Mouse (Mus musculus): ENCODE data around the gene Gprin3.
"Not testable (repeated sequence)": the region's sequence is repeated elsewhere in the genome, so short reads cannot be mapped to it uniquely, and the experiment has no call there.

The Gprin3 gene

DNA sequence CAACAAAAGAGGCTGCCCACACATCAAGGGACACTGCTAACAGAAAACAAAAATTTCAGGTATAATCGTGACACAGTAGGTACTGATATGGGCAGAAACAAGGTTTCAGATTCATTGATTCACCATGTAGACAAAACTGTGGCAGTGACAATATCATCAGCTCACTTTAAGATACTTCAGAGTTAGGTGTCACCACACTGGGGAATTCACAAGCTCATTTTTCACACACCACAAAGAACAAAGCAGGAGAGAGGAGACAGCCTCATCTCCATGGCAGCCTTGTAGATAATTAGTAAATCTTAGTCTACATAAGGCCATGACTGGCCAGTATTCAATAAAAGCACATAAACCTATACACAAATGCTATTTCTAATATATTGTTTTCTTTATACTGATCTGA lies 77.4 kb downstream of the Gprin3 start:
- DNase-seq (ENCODE audit: low read depth, low spot score), result no peak

DNA sequence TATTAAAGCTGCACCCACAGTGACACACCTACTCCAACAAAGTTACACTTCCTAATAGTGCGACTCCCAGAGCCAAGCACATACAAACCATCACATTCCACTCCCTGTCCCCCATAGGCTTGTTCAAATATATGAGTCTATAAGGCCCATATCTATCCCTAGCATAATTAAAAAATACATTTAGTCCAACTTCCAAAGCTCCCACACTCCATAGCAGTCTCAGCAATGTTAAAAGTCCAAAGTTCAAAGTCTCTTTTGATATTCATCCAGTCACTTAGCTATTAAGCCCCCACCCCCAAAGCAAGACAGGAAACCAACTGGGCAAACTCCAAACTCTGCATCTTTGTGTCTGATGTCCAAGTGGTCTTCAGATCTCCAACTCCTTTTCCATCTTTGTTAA lies 84.9 kb downstream of the Gprin3 start:
- DNase-seq (ENCODE audit: low read depth, low spot score), result no peak

DNA sequence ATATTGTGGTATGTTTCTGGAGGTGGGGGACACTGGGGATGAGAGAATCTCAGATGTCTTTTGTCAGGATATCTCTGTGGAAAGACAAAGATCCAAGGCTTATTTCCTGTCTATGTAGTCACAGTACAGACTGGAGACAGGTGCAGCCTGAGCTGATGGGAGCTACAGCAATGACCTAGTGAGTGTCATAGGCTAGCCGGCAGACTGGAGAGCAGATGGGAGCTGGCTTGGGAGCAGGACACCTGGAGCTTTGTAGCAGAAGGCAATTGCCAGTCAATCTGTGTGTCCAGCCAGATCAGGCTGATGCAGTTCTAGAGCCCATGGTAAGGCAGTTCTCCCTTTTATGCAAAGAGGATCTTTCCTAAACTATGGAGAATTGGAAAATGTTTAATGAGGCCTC lies 97.8 kb downstream of the Gprin3 start:
- no peak for DNase-seq (ENCODE audit: low read depth, low spot score)

DNA sequence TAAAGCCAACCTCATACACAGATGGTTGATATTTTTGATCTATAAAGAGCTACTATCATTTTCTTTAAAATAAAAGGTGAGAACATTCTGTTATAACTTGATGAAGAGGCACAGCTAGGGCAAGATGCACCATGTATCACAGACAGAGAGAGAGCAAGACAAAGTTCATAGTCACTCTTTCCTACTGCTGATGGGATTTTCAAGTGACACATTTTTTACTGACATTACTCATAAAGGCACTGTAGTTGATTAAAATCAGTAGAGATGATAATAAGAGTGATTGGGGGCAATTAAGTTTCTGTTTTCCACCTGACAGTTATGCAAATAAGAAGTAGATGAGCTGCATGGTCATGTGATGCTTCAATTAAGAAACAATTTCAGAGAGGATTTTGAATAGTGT lies 110.2 kb downstream of the Gprin3 start:
- DNase-seq (ENCODE audit: low read depth, low spot score), result no peak

DNA sequence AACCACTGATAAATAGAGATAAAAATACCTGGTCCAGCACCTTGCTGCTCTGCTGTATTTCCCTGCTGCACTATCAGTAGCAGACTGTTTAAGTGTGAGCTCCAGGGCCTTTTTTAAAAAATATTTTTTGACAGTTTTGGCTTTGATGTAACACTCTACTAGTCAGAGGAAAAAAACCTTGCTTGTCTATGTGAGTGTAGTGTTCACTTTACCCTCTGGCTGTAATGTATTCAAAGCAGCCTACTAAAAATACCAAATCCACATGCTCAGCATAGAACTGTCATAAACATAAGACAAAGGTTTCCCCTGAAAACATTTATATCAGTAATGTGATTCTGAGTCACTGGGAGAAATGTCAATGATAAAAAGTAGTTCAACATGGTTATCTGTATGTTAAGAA lies 111.0 kb downstream of the Gprin3 start:
- no peak for DNase-seq (ENCODE audit: low read depth, low spot score)

DNA sequence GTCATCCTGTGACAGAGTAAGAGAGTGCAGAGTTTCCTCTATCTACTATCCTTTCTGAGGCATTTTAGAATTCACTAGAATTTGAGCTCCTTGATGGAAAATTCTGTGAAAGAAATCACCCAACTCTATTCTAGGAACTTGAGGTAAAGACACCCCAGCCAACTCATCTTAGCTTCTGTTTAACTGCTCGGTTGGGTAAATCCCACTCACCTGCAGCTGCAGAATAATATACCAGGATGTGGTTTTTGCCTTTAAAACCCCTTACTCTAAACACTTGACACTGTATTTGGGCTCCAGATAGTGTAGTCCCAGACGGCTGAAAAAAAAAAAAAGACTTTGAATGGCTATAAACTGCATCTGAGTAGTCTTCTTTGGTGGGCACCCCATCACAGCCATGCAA lies 112.9 kb downstream of the Gprin3 start:
- DNase-seq (ENCODE audit: low read depth, low spot score), result no peak

DNA sequence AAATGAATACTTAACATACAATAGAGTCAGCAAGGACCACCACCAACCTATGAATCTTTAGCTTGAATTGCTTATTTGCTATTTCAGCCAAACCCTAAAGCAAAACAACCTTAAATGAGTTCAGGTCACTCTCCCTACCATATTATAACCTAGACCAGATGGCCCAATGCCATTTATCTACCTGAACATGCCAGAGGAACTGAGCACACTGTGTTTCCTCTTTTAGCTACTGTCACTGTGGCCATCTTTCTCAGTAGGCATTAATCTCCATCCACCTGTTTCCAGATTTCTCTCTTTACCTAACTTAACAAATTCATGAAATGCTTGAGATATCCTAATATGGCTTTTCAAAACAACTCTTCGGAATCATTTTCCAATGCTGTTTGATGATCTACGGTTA lies 114.9 kb downstream of the Gprin3 start:
- no peak for DNase-seq (ENCODE audit: low read depth, low spot score)

DNA sequence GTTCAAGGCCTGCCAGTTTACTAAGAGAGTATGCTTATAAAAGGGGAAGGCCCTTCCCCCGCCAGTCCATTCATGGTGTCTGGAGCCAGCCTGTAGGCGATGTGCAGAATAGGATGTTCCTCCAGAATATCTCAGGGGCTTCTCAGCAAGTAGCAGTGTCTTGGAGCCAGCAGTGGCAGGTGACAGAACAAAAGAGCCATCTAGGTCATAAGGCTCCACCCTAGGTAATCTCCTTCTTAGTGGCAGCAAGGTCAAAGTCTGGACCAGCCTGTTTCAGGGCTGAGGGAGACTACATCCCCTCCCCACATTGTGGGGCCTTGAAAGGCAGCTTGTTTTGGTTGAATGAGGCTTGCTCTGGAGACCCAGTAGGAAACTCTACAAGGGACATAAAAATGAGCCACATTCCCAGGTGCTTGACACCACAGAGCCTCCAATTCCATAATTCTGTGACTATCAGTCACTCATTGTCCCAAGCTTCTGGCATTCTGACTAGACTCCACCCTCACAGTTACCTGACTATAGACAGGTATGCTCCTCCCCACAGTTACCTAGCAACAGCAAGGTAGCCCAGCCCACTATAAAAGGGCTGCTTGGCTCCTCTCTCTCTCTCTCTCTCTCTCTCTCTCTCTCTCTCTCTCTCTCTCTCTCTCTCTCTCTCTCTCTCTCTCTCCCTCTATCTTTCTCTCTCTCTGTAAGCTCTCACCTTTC lies 121.7 kb downstream of the Gprin3 start:
- DNase-seq (ENCODE audit: low read depth, low spot score), result not testable (repeated sequence)

DNA sequence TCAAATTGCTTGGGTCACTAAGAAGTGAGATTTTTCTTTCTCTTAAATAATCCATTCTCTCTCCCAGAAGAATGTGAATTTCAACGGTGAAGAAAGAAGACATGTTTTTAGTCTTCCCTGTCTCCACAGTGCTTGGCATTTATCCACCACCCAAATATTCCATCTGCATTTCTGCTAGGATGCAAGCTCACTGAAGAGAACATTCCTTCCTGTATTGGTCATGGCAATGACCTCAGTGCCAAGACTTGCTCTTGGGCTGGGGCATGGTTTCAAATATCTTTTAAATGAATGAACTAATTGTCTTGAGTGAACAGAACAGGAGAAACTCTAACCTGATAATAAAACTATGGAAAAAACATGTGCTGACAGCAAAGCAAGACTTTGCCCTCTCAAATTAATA lies 123.1 kb downstream of the Gprin3 start:
- no peak for DNase-seq (ENCODE audit: low read depth, low spot score)

Data from c-Kit-negative CD71-positive TER-119-positive erythroid progenitor cells, embryonic 14.5 days (primary cell).